Mouse (Mus musculus) embryo, embryonic 11.5 days (tissue): ENCODE results near the gene Rtn2.

Experiments
- DNase-seq: peaks from one replicate; pipeline ENCODE4 v3.0.0-alpha.2; 2012; ENCODE audit warnings: low read depth, low spot score

Rtn2 gene

GRCm38 (mm10) chr7:19300501-19301421 lies 18.3 kb downstream of the Rtn2 start:
- peak; percentile 76 for DNase-seq

- DNase-seq, result no peak
These were observed 19.2 kb downstream of the Rtn2 start for GRCm38 (mm10) chr7:19301461-19302263.

- DNase-seq, result no peak
These were observed 20.0 kb downstream of the Rtn2 start for GRCm38 (mm10) chr7:19302264-19303045.

- DNase-seq, result no peak
These were observed 20.6 kb downstream of the Rtn2 start for GRCm38 (mm10) chr7:19303046-19303305.

- DNase-seq, result no peak
These were observed 21.3 kb downstream of the Rtn2 start for GRCm38 (mm10) chr7:19303770-19304169.

- DNase-seq, result no peak
These were observed 22.3 kb downstream of the Rtn2 start for GRCm38 (mm10) chr7:19304501-19305412.

- no peak for DNase-seq
These were observed 22.9 kb downstream of the Rtn2 start for GRCm38 (mm10) chr7:19305413-19305735.

GRCm38 (mm10) chr7:19305796-19306765 lies 23.7 kb downstream of the Rtn2 start:
- DNase-seq, result no peak

- DNase-seq, result no peak
These were observed 24.7 kb downstream of the Rtn2 start for GRCm38 (mm10) chr7:19306819-19307738.

- no peak for DNase-seq
These were observed 25.5 kb downstream of the Rtn2 start for GRCm38 (mm10) chr7:19307739-19308453.

- peak; percentile 91 for DNase-seq
These were observed 26.2 kb downstream of the Rtn2 start for GRCm38 (mm10) chr7:19308454-19309277.

GRCm38 (mm10) chr7:19309278-19309883 lies 27.0 kb downstream of the Rtn2 start:
- no peak for DNase-seq

GRCm38 (mm10) chr7:19309884-19310641 lies 27.6 kb downstream of the Rtn2 start, which contains the start of gene Fosb:
TSS of gene Fosb (minus strand) at chr7:19310051.
- peak; percentile 92 for DNase-seq

GRCm38 (mm10) chr7:19311991-19312390 lies 29.6 kb downstream of the Rtn2 start:
- no peak for DNase-seq

GRCm38 (mm10) chr7:19314033-19314432 lies 31.6 kb downstream of the Rtn2 start:
- no peak for DNase-seq
